Mouse (Mus musculus): ENCODE measurements at regions not wholly inside any gene's neighbourhood (a gene's known extent, or its start where the extent isn't known, plus 50 kb on each side); places are given as distances from the start of the nearest gene placed in this dataset.
"Not testable (repeated sequence)": the region's sequence is repeated elsewhere in the genome, so short reads cannot be mapped to it uniquely, and the experiment has no call there.

- Histone ChIP-seq H3K4me3 (ENCODE audit: insufficient read depth, low read length) (no peak overlapping the region), H3K4me1 (ENCODE audit: control insufficient read depth, insufficient read depth, low read length) (no peaks in the 10 kb centered on the region), H3K27ac (ENCODE audit: insufficient read depth, low read length) (no peak overlapping the region)
- TF ChIP-seq CTCF (IDR thresholded peaks at IDR 0.05; ENCODE audit: extremely low read depth, insufficient read depth, low read length) (no peak), POLR2A (IDR thresholded peaks at IDR 0.05; ENCODE audit: extremely low read depth, insufficient read depth, low read length) (no peak)
Measured at GRCm38 (mm10) chr10:118052477-118052876, 89.1 kb upstream of the Mdm1 start.

- H3K27ac ChIP-seq (ENCODE audit: insufficient read depth, low read length), result no peak overlapping the region
- H3K4me1 ChIP-seq (ENCODE audit: control insufficient read depth, insufficient read depth, low read length), result no peaks in the 10 kb centered on the region; the same call in 1 of the 2 replicates
- H3K4me3 ChIP-seq (ENCODE audit: insufficient read depth, low read length), result no peak overlapping the region
- TF ChIP-seq POLR2A (IDR thresholded peaks at IDR 0.05; ENCODE audit: extremely low read depth, insufficient read depth, low read length), result no peak
- TF ChIP-seq CTCF (IDR thresholded peaks at IDR 0.05; ENCODE audit: extremely low read depth, insufficient read depth, low read length), result no peak
Measured at GRCm38 (mm10) chr10:118053037-118053436, 88.6 kb upstream of the Mdm1 start.

DNA sequence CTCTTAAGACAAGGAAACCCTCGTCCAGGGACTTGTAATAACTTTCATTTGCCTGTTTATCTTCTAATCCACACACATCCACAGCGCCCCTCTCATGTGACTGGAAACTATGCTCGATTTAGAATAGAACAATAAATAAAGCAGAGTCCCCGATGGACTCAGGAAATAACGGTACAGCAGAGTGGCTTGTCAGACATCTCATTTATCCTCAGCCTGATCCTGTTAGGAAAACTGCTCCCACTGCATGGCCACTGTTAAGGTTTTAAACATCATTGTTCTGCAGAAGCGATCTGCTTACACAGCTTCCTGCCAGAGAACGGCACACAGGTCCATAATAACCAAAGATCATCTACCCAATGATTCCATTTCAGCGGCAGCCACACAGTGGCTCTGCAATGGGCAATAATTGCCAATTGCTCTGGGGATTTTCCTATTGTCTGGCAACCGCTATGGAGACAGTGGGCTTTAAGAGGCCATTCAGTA is 84.8 kb upstream of the Mdm1 start:
- H3K27ac ChIP-seq (ENCODE audit: insufficient read depth, low read length), result no peak overlapping the region
- no peaks in the 10 kb centered on the region; the same call in 1 of the 2 replicates for H3K4me1 ChIP-seq (ENCODE audit: control insufficient read depth, insufficient read depth, low read length)
- no peak for TF ChIP-seq CTCF (IDR thresholded peaks at IDR 0.05; ENCODE audit: extremely low read depth, insufficient read depth, low read length)
- TF ChIP-seq POLR2A (IDR thresholded peaks at IDR 0.05; ENCODE audit: extremely low read depth, insufficient read depth, low read length), result no peak
- no peak overlapping the region for H3K4me3 ChIP-seq (ENCODE audit: insufficient read depth, low read length)

GRCm38 (mm10) chr10:118057516-118057915 is 84.1 kb upstream of the Mdm1 start:
- no peaks in the 10 kb centered on the region; the same call in 1 of the 2 replicates for H3K4me1 ChIP-seq (ENCODE audit: control insufficient read depth, insufficient read depth, low read length)
- H3K27ac ChIP-seq (ENCODE audit: insufficient read depth, low read length), result no peak overlapping the region
- no peak for TF ChIP-seq CTCF (IDR thresholded peaks at IDR 0.05; ENCODE audit: extremely low read depth, insufficient read depth, low read length)
- TF ChIP-seq POLR2A (IDR thresholded peaks at IDR 0.05; ENCODE audit: extremely low read depth, insufficient read depth, low read length), result no peak
- no peak overlapping the region for H3K4me3 ChIP-seq (ENCODE audit: insufficient read depth, low read length)

DNA sequence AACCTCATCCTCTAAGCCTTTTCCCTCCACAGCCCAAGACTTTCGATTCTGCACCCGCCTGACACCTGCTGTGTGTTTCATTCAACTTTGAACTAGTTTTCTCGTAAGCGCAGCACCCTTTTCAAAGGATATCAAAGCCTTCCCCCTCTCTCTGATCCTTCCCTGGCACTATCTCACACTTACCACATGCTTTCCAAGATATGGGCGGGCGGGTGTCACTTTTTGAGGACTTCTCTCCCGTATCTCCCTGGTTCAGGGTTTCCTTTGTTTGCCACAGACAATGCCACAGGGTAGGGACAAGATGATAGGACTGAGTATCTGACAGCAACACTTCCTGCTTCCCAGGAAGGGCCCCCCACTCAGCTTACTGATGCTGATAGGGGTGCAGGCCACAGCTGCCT is 76.8 kb upstream of the Mdm1 start:
- Histone ChIP-seq H3K4me3 (ENCODE audit: insufficient read depth, low read length) (no peak overlapping the region), H3K27ac (ENCODE audit: insufficient read depth, low read length) (no peak overlapping the region), H3K4me1 (ENCODE audit: control insufficient read depth, insufficient read depth, low read length) (no peaks in the 10 kb centered on the region)
- TF ChIP-seq CTCF (IDR thresholded peaks at IDR 0.05; ENCODE audit: extremely low read depth, insufficient read depth, low read length) (no peak), POLR2A (IDR thresholded peaks at IDR 0.05; ENCODE audit: extremely low read depth, insufficient read depth, low read length) (no peak)

- not testable (repeated sequence) for H3K27ac ChIP-seq (ENCODE audit: insufficient read depth, low read length); H3K4me3 ChIP-seq (ENCODE audit: insufficient read depth, low read length); H3K4me1 ChIP-seq (ENCODE audit: control insufficient read depth, insufficient read depth, low read length)
Measured at GRCm38 (mm10) chr10:118076341-118076740, 65.3 kb upstream of the Mdm1 start.

DNA sequence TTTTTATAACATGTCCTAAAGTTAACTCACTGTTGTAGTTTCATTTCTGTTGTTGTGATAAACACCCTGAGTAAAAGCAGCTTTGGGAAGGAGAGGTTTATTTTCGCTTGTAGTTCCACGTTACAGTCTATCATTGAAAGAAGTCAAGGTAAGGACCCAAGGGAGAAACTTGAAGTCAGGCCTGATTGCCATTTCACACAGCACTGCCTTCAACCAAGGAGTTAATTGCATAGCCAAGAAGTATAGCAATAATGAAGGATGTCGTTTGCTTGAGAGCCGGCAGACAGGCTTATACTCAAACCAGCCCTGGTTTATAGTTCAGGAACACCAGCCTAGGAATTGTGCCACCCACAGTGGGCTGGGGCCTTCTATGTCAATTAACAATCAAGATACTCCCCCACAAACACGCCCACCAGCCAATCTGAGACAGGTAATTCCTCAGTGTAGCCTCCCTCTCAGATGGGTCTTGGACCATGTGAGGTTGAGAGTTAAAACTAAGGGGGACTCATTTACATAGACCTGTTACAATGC is 59.9 kb upstream of the Mdm1 start:
- TF ChIP-seq CTCF (IDR thresholded peaks at IDR 0.05; ENCODE audit: extremely low read depth, insufficient read depth, low read length) (no peak), POLR2A (IDR thresholded peaks at IDR 0.05; ENCODE audit: extremely low read depth, insufficient read depth, low read length) (no peak)
- no peak overlapping the region for H3K4me3 ChIP-seq (ENCODE audit: insufficient read depth, low read length)
- H3K27ac ChIP-seq (ENCODE audit: insufficient read depth, low read length), result no peak overlapping the region
- no peaks in the 10 kb centered on the region for H3K4me1 ChIP-seq (ENCODE audit: control insufficient read depth, insufficient read depth, low read length)

DNA sequence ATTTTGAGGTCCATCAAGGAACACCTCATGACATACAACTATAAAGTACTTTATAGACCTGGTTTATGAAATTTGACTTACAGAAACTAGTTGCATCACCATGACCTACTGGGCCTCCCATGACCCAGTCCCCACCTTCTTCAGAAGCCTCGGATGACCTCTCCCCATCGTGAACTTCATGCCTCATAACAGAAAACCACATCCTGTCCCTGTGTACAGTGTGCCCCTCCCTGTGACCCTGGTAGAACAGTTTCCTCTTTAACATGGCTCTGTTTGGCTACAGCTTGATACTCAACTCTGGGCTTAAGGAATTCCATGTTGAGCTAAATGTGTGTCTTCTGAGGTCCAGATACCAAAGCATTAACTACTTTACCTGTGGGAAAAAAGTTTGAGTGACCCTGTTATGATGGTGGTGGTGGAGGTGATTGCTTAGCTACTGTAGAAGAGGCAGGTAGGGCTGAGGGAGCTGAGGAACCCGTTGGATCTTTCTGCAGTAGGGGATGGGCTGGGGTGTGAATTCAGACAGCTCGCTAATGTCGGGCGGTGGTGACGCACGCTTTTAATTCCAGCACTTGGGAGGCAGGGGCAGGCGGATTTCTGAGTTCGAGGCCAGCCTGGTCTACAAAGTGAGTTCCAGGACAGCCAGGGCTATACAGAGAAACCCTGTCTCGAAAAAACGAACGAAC is 58.4 kb upstream of the Mdm1 start:
- no peak for TF ChIP-seq POLR2A (IDR thresholded peaks at IDR 0.05; ENCODE audit: extremely low read depth, insufficient read depth, low read length)
- TF ChIP-seq CTCF (IDR thresholded peaks at IDR 0.05; ENCODE audit: extremely low read depth, insufficient read depth, low read length), result no peak
- no peak overlapping the region for H3K27ac ChIP-seq (ENCODE audit: insufficient read depth, low read length)
- H3K4me3 ChIP-seq (ENCODE audit: insufficient read depth, low read length), result no peak overlapping the region
- H3K4me1 ChIP-seq (ENCODE audit: control insufficient read depth, insufficient read depth, low read length), result 0 out of 2 replicates have a peak, but pooled peaks cover 2% of the 10 kb centered on the region

- H3K27ac ChIP-seq (ENCODE audit: insufficient read depth, low read length), result no peak overlapping the region
- TF ChIP-seq CTCF (IDR thresholded peaks at IDR 0.05; ENCODE audit: extremely low read depth, insufficient read depth, low read length) (no peak), POLR2A (IDR thresholded peaks at IDR 0.05; ENCODE audit: extremely low read depth, insufficient read depth, low read length) (no peak)
- H3K4me1 ChIP-seq (ENCODE audit: control insufficient read depth, insufficient read depth, low read length), result 0 out of 2 replicates have a peak, but pooled peaks cover 2% of the 10 kb centered on the region
- no peak overlapping the region for H3K4me3 ChIP-seq (ENCODE audit: insufficient read depth, low read length)
Measured at GRCm38 (mm10) chr10:118083721-118084075, 57.9 kb upstream of the Mdm1 start.
